Mouse (Mus musculus) liver, embryonic 15.5 days (tissue): ENCODE data around the gene Mup4. TPM values are rescaled to one million over a fixed set of nuclear protein-coding genes. Genes with fewer than 3 reads are reported as not detected.

Source experiments
- ATAC-seq: fragments of 200-750 bp; cut with Nextera tagmentation; 2 replicates; pipeline ENCODE4 v1.8.0; 2017; ENCODE audit warnings: moderate number of reproducible peaks, mild to moderate bottlenecking, moderate library complexity; ENCODE audit not compliant: insufficient read depth
- H3K27ac ChIP-seq: fragments of 300-500 bp; sonication (generic); replicated peaks from 2 replicates; pipeline ENCODE4 v1.5.1; 2015; ENCODE audit warnings: mild to moderate bottlenecking, inconsistent platforms
- H3K27me3 ChIP-seq: fragments of 300-500 bp; sonication (generic); 2 replicates; pipeline ENCODE4 v1.6.1; 2015; ENCODE audit warnings: mild to moderate bottlenecking, inconsistent platforms
- H3K36me3 ChIP-seq: fragments of 300-500 bp; sonication (generic); replicated peaks from 2 replicates; pipeline ENCODE4 v1.6.1; 2015; ENCODE audit warnings: moderate library complexity, mild to moderate bottlenecking, inconsistent platforms
- H3K4me1 ChIP-seq: fragments of 300-500 bp; sonication (generic); replicated peaks from 2 replicates; pipeline ENCODE4 v1.6.1; 2015; ENCODE audit warnings: inconsistent platforms
- H3K4me2 ChIP-seq: fragments of 300-500 bp; sonication (generic); 2 replicates; pipeline ENCODE4 v1.6.1; 2015; ENCODE audit warnings: moderate library complexity, mild to moderate bottlenecking, inconsistent platforms
- H3K4me3 ChIP-seq: fragments of 300-500 bp; sonication (generic); replicated peaks from 2 replicates; pipeline ENCODE4 v1.5.1; 2015; ENCODE audit warnings: mild to moderate bottlenecking, inconsistent platforms
- H3K9ac ChIP-seq: fragments of 300-500 bp; sonication (generic); 2 replicates; pipeline ENCODE4 v1.6.1; 2015; ENCODE audit warnings: moderate library complexity, mild to moderate bottlenecking, inconsistent platforms
- H3K9me3 ChIP-seq: fragments of 300-500 bp; sonication (generic); replicated peaks from 2 replicates; pipeline ENCODE4 v1.6.1; 2016; ENCODE audit warnings: inconsistent platforms
- WGBS: fragments of 180-500 bp; shearing (Covaris S2); methylation state at CpG from one replicate; pipeline ENCODE4 v1.1.7; 2015; ENCODE audit warnings: mixed read lengths; ENCODE audit not compliant: insufficient replicate concordance; 5-methylcytosine and 5-hydroxymethylcytosine counted together
- polyA plus RNA-seq: library from polyadenylated mRNA; unstranded; fragments of >200 nt; fragmentation: Nextera tagmentation; extraction: Ambion mirVana; gene quantifications from 2 replicates; pipeline ENCODE4 v1.2.1, GENCODE M21; 2015

Mup4 gene
- polyA plus RNA-seq, 1 experiment from 2014 or later: not detected

GRCm38 (mm10) chr4:59907657-59908230 is 52.8 kb downstream of the Mup4 start:
- H3K27me3 ChIP-seq: no peaks in the 10 kb centered on the region
- H3K4me2 ChIP-seq: no peak overlapping the region
- 48% methylated on average over 10 of the region's 10 CpGs for WGBS

GRCm38 (mm10) chr4:59907092-59907491 is 53.4 kb downstream of the Mup4 start:
- Histone ChIP-seq H3K9me3 (no peaks in the 10 kb centered on the region), H3K4me2 (no peak overlapping the region), H3K4me3 (no peak overlapping the region), H3K4me1 (no peaks in the 10 kb centered on the region), H3K9ac (no peak overlapping the region), H3K36me3 (no peaks in the 10 kb centered on the region), H3K27ac (no peak overlapping the region), H3K27me3 (no peaks in the 10 kb centered on the region)
- 59% methylated on average over 6 of the region's 6 CpGs for WGBS
- no peak for ATAC-seq

More at GRCm38 (mm10) chr4:59907657-59908230, 52.8 kb downstream of the Mup4 start:
- no peak overlapping the region for H3K27ac ChIP-seq
- H3K4me3 ChIP-seq: no peak overlapping the region
- no peaks in the 10 kb centered on the region for H3K36me3 ChIP-seq
- no peaks in the 10 kb centered on the region for H3K4me1 ChIP-seq
- ATAC-seq: no peak
- H3K9me3 ChIP-seq: no peaks in the 10 kb centered on the region
- no peak overlapping the region for H3K9ac ChIP-seq

Other genes starting within 250 kb of the Mup4 start
- gene Inip, start 159.1 kb downstream of the Mup4 start, polyA plus RNA-seq: 16.5 and 17.3 TPM in 2 replicates
- 3.7 and 4.3 TPM in 2 replicates for gene Snx30, start 154.9 kb downstream of the Mup4 start, polyA plus RNA-seq
- not detected in 2 replicates for gene Slc46a2, start 45.7 kb downstream of the Mup4 start, polyA plus RNA-seq
- not detected in 2 replicates for gene Mup6, start 3.6 kb upstream of the Mup4 start, polyA plus RNA-seq
- not detected in 2 replicates for gene Mup7, start 109.8 kb upstream of the Mup4 start, polyA plus RNA-seq
- gene Mup2, start 193.6 kb upstream of the Mup4 start, polyA plus RNA-seq: not detected in 2 replicates